Mouse (Mus musculus) embryo, embryonic 9.5 days (tissue): ENCODE data around the gene Lonp1.
"Not testable (repeated sequence)": the region's sequence is repeated elsewhere in the genome, so short reads cannot be mapped to it uniquely, and the experiment has no call there.

ENCODE experiments used
- DNase-seq: peaks from one replicate; pipeline ENCODE4 v3.0.0-alpha.2; 2017; ENCODE audit errors: extremely low spot score

Gene Lonp1

DNA sequence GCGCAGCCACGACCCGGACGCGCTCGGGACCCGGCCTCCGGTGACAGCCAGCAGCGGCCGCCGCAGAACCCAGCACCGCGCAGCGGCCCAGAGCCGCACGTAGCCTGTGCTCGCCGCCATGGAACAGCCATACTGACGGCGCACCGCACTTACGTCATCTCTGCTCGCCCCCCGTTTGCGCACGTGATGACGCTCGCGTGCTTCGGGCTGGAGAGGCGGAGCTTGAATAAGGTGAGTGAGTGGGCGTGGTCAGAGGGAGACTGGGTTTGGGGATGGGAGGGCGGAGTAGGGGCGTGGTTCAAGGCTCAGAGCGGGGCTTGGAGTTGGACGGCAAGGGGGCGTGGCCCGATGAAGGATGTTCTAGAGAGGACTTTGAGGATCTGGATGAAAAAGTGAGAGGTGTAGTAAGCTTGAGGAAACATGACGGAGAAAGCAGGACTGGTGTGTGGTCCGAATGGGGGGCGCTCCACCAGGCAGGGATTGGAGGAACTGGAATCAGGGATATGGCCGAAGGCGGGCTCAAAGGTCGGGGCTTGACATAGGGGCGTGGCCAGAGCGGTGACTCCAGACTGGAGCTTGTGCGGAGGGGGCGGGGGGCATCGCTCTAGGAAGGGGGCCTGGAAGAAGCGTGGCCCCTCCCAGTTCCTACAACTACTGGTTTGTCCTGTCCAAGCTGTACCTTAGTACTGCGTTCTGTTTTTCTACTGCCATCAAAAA is at the start of gene Lonp1:
Gene Lonp1 (minus strand): TSS at position 134 of the 717 bp plus-strand sequence.
- peak; percentile 99 for DNase-seq

GRCm38 (mm10) chr17:56673647-56674416 is 47.1 kb upstream of the Lonp1 start:
- DNase-seq = peak; percentile 39

GRCm38 (mm10) chr17:56672941-56673646 is 46.4 kb upstream of the Lonp1 start, which contains the start of gene Ranbp3:
Ranbp3 (plus strand) TSS chr17:56673294.
- peak; percentile 100 for DNase-seq

DNA sequence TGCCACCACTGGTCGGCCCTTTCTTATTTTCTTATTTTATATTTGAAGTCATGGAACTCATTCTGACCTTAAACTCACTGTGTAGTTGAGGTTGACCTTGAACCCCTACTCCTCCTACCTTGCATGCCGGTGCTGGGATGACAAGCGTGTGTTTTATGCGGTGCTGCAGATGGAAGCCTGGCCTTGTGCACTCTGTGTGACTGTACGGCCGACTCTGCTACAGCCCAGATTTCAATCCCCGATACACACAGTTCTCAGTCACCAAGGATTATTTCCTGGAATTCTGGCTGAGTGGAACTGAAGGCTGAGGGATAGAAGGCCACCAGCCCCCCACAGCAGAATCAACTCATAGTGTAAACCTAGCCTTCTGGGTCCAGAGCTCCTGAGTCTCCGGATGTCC is 43.1 kb upstream of the Lonp1 start:
- DNase-seq = no peak

- peak; percentile 87 for DNase-seq
Measured at GRCm38 (mm10) chr17:56668384-56669144, 41.9 kb upstream of the Lonp1 start.

- no peak for DNase-seq
Measured at GRCm38 (mm10) chr17:56667591-56667990, 40.9 kb upstream of the Lonp1 start.

- no peak for DNase-seq
Measured at GRCm38 (mm10) chr17:56666384-56666783, 39.7 kb upstream of the Lonp1 start.

GRCm38 (mm10) chr17:56664333-56664732 is 37.6 kb upstream of the Lonp1 start:
- DNase-seq = peak; percentile 73

DNA sequence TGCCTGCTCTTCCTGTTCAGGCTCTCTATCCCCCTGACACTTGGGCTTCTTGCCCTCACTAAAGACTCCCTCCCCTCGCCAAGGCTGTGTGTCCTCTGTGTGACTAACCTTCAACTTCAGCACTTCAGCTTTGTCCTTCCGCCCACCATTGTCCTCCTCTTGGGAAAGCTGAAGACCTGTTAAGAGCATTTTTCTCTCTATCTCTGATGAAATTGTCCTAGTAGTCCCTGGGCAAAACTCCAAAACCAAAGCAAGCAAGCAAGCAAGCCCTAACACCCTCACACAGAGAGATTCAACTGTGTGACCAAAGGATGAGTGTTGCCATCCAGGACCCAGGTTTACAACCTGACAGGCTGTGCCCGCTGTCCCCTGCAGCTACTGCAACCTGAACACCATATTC is 37.0 kb upstream of the Lonp1 start:
- DNase-seq = no peak

DNA sequence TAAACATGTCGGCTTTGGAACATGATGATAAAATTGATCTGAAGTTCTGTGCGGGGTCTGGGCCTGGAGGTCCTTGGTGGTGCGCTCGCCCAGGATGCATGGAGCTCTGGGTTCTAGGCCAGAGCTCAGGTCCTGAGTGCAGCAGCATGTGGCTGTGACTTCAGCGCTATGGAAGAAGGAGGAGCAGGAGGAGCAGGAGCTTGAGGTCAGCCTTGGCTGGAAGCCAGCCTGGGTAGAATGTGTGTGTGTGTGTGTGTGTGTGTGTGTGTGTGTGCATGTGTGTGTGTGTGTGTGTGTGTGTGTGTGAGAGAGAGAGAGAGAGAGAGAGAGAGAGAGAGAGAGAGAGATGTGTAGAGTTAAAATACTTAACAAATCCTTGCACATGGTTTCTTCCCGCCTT is 29.5 kb upstream of the Lonp1 start:
- DNase-seq = no peak

- no peak for DNase-seq
Measured at GRCm38 (mm10) chr17:56655311-56655710, 28.6 kb upstream of the Lonp1 start.

DNA sequence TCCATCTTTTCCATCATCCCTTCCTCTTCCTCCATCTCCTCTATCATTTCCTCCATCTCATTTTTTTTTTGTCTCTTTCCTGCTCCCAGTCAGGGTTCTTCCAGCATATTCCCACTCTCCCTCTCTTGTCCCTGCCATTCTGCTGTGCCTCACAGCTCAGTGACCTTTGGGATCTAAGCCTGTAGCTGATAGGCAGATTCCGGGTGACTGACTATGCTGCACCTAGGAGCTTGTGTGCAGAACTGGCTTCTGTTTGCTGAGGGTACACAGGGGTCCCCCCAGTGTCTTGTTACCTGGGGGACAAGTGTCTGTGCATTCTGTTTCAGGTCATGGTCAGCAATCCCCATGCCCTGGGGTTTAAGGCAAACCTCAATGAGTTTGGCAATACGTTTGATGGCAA is 28.1 kb upstream of the Lonp1 start:
- DNase-seq = no peak

- DNase-seq = no peak
Measured at GRCm38 (mm10) chr17:56651801-56652200, 25.1 kb upstream of the Lonp1 start.

DNA sequence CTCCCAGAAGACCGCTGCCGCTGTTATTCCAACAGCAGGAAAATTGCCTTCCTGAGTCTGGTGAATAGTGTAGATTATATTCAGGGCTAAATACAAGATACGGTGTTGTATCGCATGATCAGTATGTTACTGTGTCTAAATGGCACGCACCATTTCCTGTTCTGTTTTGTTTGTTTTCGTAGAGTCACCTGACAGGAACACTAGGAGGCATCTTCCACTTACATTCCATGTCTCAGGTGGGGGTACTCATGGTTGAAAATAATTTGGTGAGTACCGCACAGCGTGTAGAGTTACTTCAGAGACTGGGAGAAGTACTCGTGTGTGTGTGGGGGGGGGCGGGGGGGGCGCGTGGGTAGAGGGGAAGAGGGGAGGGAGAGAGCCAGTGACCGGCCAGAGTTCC is 20.9 kb upstream of the Lonp1 start:
- DNase-seq = no peak

- no peak for DNase-seq
Measured at GRCm38 (mm10) chr17:56643237-56643636, 16.6 kb upstream of the Lonp1 start.

DNA sequence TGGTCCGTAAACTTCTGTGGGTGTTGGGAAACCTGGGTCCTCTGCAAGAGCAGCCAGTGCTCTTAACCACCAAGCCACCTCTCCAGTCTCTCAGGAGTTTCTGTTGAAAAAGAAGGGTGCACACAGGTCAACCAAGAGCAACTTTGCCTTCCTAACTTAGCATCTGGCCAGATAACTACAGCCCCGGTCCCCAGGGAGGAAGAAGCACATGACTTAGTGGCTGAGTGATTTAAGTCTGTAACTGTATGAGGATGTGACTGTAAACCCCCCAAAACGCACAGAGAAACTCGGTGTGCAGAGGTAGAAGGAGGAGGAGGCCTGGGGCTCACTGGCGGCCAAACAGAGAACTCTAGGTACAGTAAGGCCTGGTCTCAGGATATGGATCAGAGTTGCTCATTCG is 7.3 kb upstream of the Lonp1 start:
- no peak for DNase-seq

- no peak for DNase-seq
Measured at GRCm38 (mm10) chr17:56631807-56632206, 5.1 kb upstream of the Lonp1 start.

DNA sequence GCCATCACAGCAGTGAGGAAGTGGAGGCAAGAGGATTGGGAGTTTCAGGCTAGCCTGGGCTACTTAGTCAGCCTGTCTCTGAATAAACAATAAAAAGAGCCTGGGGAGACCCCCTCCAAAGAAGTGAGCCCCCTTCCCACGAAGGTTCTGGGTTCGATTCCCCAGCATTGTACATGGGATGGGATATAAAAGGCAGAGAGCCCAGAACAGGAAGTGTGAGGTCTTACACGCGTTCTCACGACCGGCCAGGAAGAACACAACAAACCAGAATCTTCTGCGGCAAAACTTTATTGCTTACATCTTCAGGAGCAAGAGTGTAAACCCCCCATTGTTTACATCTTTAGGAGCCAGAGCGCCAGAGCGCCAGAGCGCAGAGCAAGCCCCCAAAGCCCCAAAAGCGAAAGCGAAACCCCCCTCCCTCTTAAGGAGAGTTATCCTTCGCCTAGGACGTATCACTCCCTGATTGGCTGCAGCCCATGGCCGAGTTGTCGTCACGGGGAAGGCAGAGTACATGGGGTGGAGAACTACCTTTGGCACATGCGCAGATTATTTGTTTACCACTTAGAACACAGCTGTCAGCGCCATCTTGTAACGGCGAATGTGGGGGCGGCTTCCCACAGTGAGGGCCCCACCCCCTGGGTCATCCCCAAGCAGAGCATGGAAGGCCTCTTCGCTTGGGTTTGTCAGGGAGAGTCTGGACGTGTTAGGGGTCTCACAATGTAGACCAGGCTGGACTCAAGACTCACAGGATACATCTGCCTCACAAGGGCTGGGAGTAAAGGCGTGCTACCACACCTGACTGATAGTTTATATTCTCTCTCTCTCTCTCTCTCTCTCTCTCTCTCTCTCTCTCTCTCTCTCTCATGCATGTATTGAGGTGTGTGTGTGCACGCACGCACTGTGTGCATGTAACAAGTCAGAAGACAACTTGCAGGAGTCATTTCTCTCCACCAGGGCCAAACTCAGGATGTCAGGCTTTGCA is 3.4 kb upstream of the Lonp1 start:
- DNase-seq = not testable (repeated sequence)

GRCm38 (mm10) chr17:56627530-56628277 is 1.0 kb upstream of the Lonp1 start, which contains the start of gene Catsperd:
Catsperd (plus strand) TSS chr17:56628143.
- peak; percentile 39 for DNase-seq

GRCm38 (mm10) chr17:56626260-56626659 is 427 bp downstream of the Lonp1 start:
- no peak for DNase-seq
